Mouse (Mus musculus): ENCODE results near the gene AC140267.1. TPM values are rescaled to one million over a fixed set of nuclear protein-coding genes. Genes with fewer than 3 reads are reported as not detected.

The AC140267.1 gene
- 10 to 100 TPM; 15.2 to 19.6 TPM for total RNA-seq (2021)
- long read RNA-seq = 0 reads

- no peak for DNase-seq (ENCODE audit: low spot score in 2 of 2)
Measured at GRCm38 (mm10) chr15:80235535-80235934, at the start of gene AC140267.1. Gene AC140267.1 (plus strand): TSS chr15:80235835.

GRCm38 (mm10) chr15:80188927-80189326 lies 46.7 kb upstream of the AC140267.1 start:
- no peak for DNase-seq (ENCODE audit: low spot score in 2 of 2)

- no peak for DNase-seq (ENCODE audit: low spot score in 2 of 2)
Measured at GRCm38 (mm10) chr15:80190075-80190474, 45.6 kb upstream of the AC140267.1 start.

- no peak for DNase-seq (ENCODE audit: low spot score in 2 of 2)
Measured at GRCm38 (mm10) chr15:80191585-80192245, 43.9 kb upstream of the AC140267.1 start.

GRCm38 (mm10) chr15:80192246-80192585 lies 43.4 kb upstream of the AC140267.1 start:
- DNase-seq (ENCODE audit: low spot score in 2 of 2) = no peak

GRCm38 (mm10) chr15:80192847-80193246 lies 42.8 kb upstream of the AC140267.1 start:
- DNase-seq (ENCODE audit: low spot score in 2 of 2) = no peak

GRCm38 (mm10) chr15:80199556-80199955 lies 36.1 kb upstream of the AC140267.1 start:
- DNase-seq (ENCODE audit: low spot score in 2 of 2) = no peak

DNA sequence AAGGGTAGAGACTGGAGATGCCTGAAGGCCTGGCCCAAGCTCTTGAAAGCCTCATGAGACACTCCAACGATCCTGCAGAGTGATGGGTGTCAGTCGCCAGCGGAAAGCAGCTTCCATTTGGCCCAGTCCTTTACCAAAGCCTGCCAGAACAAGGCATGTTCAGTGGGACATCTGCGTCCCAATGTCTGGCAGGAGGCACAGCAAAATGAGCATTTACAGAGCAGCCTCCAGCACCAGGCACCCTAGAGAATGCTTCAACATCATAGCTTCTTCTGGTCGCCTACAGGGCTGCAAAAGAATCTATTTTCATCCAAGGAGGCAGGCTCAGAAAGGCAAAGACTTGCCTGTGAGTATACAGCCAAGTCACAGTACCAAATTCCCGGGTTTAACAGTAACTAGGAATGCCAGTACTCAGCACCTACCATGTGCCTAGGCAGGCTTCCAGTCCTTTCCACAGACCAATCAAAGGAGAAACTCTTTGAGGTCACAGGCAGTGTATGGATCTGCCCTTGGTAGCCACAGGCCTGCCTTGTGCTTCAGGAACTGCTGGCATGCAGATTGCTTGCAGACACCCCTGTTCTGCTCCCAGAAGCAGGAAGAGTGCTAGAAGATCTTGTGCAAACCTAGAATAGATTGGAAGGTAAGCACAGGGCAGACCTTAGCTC lies 33.4 kb upstream of the AC140267.1 start:
- DNase-seq (ENCODE audit: low spot score in 2 of 2) = peak; percentile 68 to 80

GRCm38 (mm10) chr15:80203406-80203805 lies 32.2 kb upstream of the AC140267.1 start:
- DNase-seq (ENCODE audit: low spot score in 2 of 2) = no peak

DNA sequence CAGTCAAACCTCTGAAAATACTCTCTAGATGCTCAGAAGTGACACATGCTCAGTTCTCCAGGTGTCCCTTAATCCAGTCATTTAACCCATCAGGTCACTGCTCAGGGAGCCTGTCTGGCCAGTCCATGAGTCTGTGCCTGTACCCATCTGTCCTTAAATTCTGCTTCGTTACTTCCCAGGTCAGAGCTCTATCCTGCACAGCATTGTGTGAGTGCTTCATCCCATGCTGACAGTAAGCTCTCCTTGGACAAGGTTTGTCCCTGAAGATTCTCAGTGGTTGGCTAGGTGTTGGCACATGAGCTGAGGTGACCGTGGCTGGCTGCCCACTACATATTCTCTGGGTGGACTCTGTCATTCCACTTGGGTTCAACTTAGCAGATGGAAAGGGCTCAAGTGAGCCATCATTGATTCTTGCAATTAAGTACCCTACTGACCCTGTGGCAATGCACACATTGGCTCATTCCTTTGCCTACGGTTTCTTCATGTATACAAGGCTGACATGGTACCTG lies 29.5 kb upstream of the AC140267.1 start:
- DNase-seq (ENCODE audit: low spot score in 2 of 2) = no peak

GRCm38 (mm10) chr15:80208446-80208845 lies 27.2 kb upstream of the AC140267.1 start:
- DNase-seq (ENCODE audit: low spot score in 2 of 2) = no peak

- DNase-seq (ENCODE audit: low spot score in 2 of 2) = no peak
Measured at GRCm38 (mm10) chr15:80213688-80214087, 21.9 kb upstream of the AC140267.1 start.

DNA sequence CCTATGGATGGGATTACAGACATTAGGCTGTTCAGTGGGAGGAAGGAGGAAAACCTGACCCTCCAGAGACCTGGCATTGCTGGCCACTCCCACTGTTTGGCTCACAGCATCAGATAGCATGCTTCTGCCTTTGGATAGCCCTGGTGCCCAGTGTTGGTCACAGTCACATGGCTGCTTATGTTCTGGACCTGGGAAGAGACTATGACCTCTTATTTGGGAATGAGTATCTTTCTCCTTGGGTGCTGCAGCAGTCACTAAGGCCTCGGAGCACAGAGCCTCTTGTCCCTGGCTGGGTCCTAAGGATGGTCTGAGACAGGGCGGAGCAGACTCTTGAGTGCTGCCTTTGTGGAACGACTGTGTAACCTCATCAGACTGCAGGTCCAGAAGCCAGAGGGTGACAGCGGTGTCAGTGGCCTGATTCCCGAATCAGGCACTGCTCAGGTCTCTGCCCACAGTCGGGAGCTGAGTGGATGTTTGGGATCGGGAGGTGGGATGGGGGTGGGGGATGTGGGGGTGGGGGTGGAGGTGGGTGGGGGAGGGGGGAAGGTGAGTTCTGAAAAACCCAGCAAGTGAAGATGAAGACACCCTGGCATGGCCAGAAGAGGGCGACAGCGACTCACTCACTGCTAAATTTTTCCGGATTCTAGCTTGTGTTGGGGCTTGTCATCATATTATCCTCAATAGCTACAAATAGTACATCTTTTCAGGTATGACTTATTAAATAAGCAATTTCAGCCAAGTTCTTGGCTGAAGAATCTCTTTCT lies 19.7 kb upstream of the AC140267.1 start:
- DNase-seq (ENCODE audit: low spot score in 2 of 2) = peak in 1 of 2 experiments; percentile 52

- DNase-seq (ENCODE audit: low spot score in 2 of 2) = no peak
Measured at GRCm38 (mm10) chr15:80216480-80216820, 19.2 kb upstream of the AC140267.1 start.

GRCm38 (mm10) chr15:80217476-80217875 lies 18.2 kb upstream of the AC140267.1 start:
- DNase-seq (ENCODE audit: low spot score in 2 of 2) = no peak

GRCm38 (mm10) chr15:80219211-80219610 lies 16.4 kb upstream of the AC140267.1 start:
- no peak for DNase-seq (ENCODE audit: low spot score in 2 of 2)

- DNase-seq (ENCODE audit: low spot score in 2 of 2) = no peak
Measured at GRCm38 (mm10) chr15:80219705-80220657, 15.7 kb upstream of the AC140267.1 start.

DNA sequence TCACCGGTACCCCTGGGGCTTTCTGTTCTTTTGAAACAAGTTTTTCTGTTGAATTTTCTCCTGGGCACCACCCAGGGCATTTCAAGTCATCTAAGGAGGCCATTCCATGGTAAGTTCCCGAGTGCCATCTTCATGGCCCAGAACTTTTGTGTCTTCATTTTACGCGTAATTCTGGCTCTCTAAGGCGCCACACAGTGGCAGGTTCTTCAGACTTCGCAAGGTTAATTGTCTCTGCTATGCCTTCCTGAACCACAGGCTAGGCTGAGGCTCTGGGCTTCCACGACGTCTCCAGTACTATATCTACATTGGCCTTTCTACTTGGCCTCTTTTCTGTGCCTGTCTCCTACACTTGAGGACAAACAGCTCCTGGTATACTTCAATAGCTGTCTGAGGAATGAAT lies 14.6 kb upstream of the AC140267.1 start:
- no peak for DNase-seq (ENCODE audit: low spot score in 2 of 2)

DNA sequence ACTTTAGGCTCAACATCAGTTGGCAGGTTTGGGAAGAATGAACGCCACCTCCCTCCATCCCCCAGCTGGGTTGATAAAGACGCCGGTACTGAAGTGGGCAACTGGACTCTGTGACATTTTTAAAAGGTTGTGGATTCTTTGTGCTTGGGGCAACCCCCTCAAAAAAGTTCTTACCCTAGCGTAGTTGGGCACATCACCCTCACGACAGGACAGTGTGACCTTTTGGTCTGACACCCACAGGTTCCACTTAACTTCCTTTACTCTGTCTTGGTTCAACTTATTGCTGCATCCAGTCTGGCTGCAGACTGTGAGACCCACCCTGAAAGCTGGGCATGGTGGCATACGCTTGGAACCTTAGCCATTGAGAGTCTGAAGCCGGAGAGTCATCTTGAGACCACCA lies 11.9 kb upstream of the AC140267.1 start:
- DNase-seq (ENCODE audit: low spot score in 2 of 2) = no peak

DNA sequence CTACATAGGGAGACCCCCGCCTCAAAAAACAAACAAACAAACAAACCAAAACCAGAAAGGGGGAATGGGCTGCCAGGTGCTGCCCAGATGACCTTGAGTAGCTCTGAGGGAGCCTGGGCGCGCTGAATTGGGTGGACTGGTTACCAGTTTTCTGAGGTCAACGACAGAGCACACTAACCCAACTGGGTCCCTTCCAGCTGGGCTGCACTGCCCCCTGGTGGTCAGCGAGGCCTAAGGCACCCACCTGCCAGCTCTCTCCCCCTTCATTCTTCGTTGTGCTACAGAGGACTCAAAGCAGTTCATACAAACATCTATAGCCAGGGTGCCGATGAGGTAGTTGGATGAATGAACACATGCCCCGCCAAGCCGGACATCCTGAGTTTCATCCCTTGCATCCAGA lies 10.4 kb upstream of the AC140267.1 start:
- DNase-seq (ENCODE audit: low spot score in 2 of 2) = peak in 1 of 2 experiments; percentile 51

DNA sequence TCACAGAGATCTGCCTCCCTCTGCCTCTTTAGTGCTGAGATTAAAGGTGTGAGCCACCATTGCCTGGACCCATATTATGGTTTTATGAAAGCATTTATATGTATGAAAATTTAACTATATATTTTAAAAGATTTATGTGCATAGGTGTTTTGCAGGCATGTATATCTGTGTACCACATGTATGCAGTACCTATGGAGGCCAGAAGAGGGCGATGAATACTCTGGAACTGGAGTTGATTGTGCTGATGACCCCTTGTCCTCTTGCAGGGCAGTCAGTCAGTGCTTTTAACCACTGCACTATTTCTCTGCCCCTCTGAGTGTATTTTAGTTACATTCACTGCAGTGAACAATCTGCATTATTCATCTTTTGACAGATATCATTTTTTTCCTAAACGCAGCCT lies 9.8 kb upstream of the AC140267.1 start:
- peak in 1 of 2 experiments; percentile 65 for DNase-seq (ENCODE audit: low spot score in 2 of 2)
